Mouse (Mus musculus): ENCODE measurements around the gene Rsph10b.

Rsph10b gene

DNA sequence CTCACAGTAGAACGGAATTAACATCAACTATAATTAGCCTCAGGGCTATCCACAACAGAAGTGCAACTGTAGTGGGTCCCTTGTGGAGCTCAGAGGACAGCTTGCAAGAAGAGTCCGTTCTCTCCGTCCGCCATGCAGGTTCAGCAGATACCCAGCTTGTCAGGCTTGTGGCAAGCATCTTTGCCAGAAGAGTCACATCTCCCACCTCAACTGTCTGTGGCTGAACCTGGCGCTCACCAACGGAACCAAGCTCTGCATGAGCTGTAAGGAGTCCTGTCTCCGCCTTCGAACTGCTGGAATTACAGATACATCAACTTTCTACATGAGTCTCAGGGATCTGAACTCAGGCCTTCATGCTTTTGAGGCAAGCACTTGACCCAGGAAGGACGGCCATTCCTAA is 3.3 kb downstream of the Rsph10b start:
- no peak for DNase-seq (ENCODE audit: low spot score)

DNA sequence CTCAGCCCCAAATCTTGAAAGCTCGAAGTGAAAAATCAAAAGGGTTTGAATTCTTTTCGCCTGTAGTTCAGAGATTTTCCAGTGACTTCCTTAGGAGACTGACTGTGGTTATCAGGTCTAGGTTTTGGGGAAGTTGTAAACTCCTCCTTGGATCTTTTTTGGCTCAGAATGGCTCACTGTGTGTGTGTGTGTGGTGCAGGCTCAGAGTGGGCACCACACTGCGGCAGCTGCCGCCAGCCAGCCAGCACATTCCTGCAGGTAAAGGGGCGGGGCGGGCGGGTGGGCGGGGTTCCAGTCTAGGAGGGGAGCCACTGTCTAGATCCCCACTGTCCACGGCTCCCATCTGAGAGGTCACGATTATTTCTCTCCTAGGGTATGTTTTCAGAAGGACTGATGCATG is 8.8 kb downstream of the Rsph10b start:
- no peak for DNase-seq (ENCODE audit: low spot score)

DNA sequence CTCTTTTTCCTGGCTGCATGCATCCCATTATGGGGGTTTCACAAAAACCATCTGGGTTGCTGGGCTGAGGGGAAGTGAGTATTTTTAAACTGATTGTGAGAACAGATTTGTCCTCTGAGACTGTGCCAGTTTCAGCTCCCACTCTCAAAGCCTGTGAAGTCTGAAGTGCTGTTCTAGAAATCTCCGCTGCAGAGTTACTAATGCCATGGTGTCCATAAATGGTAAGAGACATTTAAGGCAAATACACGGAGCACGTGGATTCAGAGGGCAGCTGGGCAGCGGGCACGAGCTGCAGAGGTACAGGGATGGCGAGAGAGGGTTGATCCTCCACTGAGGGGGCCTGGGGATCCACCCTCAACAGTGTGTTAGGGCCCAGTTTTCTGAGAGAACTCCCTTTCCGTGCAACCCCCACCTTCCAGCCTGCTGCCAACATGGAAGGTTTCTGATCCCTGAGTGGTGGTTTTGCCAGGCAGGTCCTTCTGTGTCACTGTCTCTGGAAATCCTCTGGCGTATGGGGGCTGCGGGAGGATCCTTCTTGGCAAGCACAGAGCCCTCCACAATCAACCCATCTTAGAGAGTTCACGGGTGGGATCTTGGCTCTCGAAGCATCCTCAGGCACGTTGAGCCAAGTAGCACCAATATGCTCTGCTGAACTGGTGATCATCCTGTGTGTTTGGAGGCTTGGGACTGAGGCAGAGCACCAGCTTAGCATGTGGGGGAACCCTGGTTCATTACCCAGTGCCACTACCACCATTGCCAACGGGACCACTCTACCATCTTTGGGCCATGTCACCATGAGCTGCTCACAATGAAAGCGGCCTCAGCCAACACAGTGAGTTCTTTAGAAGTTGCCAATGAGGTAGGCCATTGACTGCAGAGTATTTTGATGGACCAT is 10.6 kb downstream of the Rsph10b start:
- DNase-seq (ENCODE audit: low spot score) = no peak

DNA sequence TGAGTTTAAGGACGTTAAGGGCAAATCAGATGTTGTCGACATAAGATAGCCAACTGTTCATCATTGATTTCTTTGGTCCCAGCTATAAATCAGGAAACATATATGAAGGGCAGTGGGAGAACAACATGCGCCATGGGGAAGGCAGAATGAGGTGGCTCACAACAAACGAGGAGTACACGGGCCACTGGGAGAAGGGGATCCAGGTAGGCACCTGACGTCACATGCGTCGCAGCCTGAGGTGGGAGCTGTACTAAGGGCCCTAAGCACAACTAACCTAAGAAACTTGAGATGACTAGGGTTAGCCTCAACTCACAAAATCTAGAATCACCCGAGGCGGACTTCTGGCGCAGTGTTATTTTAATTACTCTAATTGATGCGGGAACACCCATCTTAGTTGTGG is 15.5 kb downstream of the Rsph10b start:
- no peak for DNase-seq (ENCODE audit: low spot score)

DNA sequence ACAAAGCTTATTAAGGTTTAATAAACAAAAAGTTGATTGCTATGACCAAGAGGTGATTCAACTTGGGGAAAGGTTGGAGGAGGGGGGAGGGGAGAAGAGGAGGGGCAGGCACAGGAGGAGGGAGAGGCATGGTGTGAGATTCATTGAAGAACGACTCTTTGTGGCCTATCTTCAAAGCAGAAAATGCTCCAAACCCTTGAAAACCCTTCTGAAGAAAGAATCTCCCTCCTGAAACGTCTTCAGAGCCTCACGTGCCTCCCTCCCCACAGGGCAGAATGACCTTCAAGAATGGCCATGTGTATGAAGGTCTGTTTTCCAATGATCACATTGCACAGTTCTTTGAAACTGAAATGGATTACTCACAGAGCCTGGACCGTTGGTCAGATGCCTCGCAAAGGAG is 17.2 kb downstream of the Rsph10b start:
- no peak for DNase-seq (ENCODE audit: low spot score)

DNA sequence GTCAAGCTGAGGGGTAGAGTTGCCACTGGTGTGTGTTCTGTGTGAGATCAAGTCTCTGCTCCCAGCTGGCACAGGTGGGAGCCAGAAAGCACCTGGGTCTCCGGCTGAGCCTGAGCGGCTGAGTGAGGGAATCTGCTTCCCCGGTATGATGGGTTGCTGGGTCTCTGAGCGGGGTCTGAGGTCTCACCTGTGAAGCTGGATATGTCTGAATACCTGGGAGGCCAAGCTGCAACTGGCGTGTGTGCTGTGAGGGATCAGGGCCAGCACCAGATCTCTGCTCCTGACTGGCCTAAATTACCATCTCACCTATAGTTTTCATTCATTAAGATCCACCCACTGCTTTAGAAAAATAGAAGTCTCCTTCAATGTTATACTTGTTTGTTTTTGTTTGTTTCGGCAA is 24.3 kb downstream of the Rsph10b start:
- DNase-seq (ENCODE audit: low spot score) = no peak

DNA sequence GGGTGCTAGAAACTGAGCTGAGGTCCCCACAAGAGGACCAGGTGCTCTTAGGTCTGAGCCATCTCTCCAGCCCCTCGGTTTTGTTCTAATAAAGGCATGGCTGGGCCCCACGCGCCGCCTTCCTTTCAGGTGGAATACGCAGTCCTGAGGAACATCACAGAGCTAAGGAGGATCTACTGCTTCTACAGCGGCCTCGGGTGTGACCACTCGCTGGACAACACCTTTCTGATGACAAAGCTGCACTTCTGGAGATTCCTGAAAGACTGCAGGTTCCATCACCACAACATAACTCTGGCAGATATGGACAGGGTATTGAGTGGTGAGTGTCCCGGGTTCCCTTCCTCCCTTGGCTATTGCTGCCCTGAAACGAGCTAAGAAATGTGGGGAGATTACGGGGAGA is 26.7 kb downstream of the Rsph10b start:
- no peak for DNase-seq (ENCODE audit: low spot score)

DNA sequence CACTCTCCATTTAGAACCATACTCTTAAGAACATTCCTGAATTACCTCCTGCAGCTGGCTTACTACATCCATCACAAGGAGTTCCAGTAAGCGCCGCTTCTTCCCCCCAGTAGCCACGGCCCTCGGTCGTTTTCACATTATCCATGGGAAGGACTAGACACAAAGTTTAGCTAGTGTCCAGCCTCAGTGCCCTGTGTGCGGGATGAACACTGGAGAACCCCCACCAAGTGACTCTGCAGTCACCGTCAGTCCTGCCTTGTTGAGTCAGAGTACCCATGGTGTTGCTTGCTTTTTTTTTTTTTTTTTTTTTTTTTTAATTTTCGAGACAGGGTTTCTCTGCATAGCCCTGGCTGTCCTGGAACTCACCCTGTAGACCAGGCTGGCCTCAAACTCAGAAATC is 28.3 kb downstream of the Rsph10b start:
- no peak for DNase-seq (ENCODE audit: low spot score)

DNA sequence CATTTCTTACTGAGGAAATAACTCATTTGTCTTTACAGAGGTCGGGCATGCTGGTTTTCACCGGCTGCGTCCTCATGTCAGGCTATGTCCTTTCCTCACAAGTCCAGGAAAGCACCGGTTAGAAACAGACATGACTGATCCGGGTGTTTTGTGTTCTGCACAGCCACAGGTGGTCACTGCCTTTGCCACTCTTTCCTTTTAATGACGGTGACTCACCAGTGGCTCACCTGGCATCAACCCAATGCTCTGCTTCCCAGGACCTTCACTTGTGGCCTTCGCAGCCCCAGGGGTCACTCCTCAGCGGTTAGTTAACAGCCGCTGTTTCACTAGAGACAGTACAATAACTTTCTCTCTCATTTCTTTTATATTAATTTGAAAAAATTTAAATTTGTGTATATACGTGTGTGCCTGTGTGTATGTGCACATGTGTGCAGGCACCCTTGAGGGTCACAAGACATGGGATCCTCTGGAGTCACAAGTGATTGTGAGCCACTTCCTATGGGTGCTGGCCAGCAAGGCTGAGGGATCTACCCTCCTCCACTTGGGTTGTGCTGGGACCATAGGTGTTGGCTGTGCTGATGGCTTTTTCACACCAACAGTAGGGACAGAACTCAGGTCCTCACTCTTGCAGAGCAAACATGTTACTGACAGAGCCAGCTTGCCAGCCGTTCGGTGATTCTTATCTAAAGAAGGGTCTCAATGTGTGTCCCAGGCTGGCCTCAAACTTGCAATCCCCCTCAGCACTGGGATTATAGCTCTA is 32.9 kb downstream of the Rsph10b start:
- DNase-seq (ENCODE audit: low spot score) = no peak

DNA sequence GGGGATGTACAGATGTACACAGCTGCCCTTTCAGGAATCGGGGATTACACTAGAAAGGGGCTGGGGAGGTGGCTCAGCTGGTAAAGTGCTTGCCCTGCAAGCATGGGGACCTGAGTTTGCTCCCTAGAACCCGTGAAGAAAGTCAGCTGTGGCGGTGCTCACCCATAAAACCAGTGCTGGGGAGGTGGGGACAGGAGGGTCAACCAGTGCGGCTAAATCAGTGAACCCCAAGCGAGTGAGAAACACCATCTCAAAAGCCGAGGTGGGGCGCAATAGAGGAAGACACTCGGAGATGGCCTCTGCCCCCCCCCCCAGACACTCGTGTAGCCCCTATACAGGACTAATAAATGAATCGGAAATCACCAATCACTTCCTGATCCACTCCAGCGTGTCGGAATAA is 33.8 kb downstream of the Rsph10b start:
- DNase-seq (ENCODE audit: low spot score) = no peak

DNA sequence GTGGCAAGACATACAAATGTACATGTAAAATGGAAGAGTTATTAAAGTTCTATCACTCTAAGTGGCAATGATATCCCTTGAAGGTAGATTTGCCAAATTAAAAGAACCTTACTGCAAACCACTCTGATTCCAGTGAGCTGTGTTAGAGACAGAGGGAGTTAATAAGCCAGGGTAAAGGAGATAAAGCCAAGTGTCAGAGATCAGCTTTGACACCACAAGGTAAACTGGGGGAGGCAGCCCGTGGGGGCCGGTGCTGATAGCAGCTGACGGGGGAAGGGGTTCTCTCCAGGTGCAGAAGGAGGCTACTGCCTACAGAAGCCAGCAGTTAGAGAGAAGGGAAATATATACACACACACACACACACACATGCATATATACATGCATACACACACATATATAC is 39.8 kb downstream of the Rsph10b start:
- no peak for DNase-seq (ENCODE audit: low spot score)

DNA sequence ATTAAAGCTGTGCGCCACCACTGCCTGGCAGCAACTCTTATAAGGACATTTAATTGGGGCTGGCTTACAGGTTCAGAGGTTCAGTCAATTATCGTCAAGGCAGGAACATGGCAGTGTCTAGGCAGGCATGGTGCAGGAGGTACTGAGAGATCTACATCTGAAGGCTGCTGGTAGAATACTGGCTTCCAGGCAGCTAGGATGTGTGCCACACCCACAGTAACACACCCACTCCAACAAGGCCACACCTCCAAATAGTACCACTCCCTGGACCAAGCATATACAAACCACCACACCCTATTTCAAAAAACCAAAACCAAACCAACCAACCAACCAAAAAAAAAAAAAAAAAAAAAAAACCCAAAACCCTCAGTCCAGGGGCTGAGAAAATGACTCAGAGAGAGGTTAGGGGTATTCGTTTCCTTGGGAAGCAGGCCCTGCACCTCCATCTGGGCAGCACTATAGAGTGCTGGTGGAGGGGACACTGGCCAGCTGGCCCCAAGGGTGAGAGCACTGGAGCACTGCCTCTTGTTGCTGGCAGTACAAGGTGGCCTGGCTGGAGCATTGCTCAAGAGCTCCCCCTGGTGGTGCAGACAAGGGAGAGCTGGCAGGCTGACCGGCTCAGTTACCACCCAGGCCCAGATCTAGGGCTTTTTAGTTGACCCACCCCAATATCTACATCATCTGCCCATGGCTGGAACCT is 42.2 kb downstream of the Rsph10b start:
- DNase-seq (ENCODE audit: low spot score) = peak; percentile 45

DNA sequence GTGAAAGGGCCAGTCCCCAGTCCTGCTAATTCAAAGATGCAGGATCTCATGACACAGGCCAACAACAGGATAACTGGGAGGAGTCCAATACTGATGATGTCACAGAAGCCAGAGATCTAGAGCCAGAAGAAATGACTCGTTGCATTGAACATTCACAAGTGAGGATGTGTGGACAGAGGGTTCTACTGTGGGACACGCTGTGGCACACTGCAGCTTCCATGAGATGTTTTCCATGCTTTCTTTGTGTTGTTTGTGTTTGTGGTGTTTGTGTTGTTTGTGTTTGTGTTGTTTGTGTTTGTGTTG is 42.7 kb downstream of the Rsph10b start:
- no peak for DNase-seq (ENCODE audit: low spot score)

DNA sequence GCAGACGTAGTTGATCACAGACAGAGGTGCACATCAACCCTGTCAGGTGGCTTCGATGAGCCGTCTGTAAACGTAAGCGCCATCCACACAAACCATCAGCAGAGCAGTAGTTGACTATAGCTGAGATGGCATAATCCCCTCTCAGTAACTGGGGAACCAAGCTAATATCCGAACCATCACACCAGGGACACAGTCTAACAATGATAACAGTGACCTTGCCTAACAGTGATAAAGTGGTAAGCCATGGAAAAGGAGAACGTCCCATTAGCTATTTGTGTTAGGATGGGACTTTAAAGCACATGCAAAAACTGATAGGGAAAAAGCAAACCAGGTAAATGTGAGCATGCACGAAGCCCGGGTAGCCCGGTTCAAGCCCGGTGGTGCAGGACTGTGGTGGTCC is 43.4 kb downstream of the Rsph10b start:
- DNase-seq (ENCODE audit: low spot score) = no peak

DNA sequence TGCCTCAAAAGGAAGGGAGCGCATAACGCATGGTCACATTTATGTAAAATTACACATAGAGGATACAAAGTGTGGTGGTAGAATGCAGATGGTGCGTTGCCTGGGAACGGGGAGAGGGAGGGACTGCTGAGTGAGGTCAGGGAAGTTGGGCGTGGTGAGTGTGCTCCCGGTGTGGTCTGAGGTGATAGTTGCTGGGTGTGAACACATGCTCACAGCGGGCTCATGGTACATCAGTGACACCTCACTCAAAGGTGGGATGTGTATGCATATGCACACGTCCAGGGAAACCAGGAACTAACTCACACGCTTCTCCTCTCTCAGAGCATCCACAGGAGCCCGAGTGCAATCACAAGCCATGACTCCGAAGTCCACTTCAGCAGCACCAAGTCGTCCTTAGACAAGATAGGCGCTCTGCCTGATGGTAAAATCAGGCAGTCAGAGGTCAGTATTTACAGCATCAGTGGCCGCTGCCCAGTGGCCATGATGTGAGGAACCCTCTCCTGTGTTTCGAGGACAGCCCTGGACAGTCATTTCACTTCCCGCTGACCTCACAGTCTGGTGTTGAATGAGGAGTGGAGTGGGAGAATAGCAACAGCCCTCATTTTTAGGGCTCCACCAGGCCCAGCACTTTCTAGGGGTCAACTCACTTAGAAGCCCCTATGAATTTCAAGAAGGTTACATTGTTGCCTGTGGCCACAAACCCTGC is 44.0 kb downstream of the Rsph10b start:
- no peak for DNase-seq (ENCODE audit: low spot score)

DNA sequence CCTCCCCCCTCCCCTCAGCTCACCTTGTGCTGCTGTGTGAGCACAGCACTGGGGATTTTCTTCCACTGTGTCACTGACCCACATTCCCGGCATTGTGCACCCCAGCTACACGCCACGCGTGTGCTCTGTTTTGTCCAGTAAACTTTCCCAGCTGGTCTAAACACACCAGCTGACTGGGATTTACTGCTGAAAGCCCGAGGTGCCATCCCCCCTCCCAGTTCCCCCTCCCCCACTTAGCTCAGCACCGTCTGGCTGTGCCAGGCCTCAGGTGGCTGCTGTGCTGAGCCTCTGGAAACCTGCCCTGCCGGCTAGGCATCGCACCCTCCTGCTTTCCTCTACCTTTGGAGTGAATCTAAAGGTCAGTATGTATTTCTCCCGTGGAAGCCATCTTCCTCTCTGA is 48.0 kb downstream of the Rsph10b start:
- DNase-seq (ENCODE audit: low spot score) = no peak

DNA sequence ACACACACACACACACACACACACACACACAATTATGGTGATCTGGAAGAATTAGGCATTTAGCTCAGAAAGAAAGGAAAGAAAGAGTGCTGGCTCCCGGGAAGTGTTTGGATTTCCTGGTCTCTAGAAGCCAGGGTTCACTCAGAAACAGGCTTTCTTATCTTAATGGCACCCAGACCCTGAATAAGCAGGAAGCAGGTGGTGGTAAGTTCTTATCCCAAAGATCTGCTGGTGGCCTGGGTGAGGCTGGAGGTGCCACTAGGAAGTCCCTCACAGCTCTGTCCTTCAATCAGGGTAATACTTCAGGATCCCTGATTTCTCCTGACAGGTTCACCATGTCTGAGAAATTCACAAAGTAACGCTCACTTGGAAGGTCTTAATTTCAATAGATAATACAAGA is 49.5 kb downstream of the Rsph10b start:
- no peak for DNase-seq (ENCODE audit: low spot score)

DNA sequence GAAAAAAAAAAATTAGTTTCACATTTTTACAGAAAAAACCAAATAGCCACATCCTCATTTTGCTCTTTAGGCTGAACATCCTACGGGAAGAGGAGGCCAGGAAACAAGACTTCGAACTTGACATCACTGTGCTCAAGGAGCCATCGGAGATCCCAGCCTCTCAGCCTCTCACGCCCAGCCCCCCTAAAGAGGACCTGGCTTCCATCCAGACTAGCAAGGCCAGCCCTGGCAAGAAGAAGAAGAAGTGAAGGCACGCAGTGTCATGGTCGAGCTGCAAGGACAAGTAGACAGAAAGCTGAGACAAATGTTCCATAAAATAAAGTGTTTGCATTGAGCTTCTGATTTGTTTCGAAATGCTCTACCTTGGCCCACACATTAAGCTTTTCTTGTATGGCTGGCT is 52.5 kb downstream of the Rsph10b start:
- no peak for DNase-seq (ENCODE audit: low spot score)

DNA sequence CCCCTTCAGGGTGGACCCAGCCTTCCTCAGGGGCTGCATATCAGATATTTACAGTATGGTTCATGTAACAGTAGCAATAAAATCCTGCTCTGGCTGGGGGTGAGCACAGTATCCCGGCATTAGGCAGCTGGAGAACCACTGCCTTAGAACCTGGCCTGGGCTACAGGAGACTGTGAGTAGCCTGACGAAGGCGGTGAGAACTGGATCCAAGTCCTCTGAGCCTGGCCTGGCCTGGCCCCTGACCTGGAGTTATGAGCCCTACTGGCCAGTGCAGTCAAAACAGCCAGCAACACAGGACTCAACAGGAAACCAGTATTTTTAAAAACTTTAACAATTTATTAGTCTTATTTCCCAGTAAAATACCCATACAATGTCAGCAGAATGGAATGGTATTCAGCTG is 54.8 kb downstream of the Rsph10b start:
- DNase-seq (ENCODE audit: low spot score) = no peak

DNA sequence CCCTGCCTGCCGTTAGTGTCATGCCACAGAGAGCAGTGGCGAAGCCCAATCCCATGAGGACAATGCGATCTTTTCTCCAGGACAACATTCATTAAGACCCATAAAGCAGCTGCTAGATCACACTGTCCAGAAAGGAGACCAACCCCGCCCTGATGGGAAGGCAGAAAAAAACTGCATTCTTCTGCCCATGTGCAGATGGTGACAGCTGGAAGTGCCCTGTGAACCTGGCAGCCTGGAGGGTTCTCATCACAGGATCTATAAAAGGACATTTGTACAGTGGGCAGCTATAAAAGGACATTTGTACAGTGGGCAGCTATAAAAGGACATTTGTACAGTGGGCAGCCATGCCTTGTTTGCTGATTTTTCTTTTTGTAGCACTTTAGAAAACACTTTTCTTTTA is 56.2 kb downstream of the Rsph10b start:
- DNase-seq (ENCODE audit: low spot score) = no peak

DNA sequence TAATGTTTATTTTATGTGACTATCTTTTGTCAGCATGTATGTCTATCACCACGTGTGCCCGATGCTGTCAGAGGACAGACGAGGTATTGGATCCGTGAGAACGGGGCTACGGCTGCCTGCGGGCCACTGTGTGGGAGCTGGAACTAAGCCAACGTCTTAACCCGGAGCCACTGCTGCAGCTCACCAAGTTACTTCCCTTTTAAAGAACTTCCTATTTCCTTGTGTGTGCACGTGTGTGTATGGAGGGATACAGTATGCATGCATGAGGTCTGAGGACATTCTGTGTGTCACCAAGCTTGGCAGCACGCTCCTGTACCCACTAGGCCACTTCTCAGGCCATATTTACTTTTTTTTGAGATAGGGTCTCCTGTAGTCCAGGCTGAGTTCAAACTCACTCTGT is 57.3 kb downstream of the Rsph10b start:
- no peak for DNase-seq (ENCODE audit: low spot score)

DNA sequence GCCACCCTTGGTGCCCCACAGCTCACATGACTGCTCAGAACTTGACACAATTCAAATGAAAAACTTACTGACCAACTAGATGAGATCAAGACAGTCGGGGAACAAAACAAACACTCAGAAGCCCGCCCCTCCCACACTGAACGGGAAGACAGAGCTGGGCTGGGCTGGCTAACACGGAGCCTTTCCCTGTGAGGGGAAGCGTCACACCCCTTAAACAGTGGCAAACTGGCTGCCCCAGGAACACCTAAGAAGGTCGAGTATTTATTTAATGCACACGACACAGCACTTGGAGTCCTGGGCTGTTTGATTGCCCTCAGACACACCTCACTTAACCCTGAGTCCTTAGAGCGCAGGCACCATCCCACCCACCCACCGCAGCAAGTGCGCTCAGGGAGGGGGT is 59.8 kb downstream of the Rsph10b start:
- no peak for DNase-seq (ENCODE audit: low spot score)

DNA sequence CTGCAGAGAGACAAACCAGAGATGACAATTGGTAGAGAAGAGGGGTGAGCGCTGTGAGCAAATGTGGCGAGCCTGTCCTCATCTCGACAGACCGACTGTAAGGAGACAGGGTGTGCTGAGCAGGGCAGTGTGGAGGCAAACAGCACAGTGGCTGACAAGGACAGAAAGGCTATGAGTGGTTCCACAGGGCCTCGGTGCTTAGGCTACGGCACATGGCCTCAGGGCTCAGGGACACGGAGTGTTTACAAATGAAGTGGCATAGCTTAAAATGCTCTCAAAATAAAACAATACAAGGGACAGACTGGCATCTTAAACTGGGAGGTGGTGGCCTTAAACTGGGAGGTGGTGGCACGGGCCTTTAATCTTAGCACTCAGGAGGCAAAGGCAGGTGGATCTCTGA is 60.4 kb downstream of the Rsph10b start:
- no peak for DNase-seq (ENCODE audit: low spot score)

All from T-cell, adult 2 months (primary cell).